Mouse (Mus musculus) heart, adult 18-20 months (tissue): ENCODE measurements around the gene Trap1. TPM values are rescaled to one million over a fixed set of nuclear protein-coding genes. Genes with fewer than 3 reads are reported as not detected.
A peak's percentile ranks its signal among the peaks of the same experiment; 100 is the strongest.
"Not testable (repeated sequence)": the region's sequence is repeated elsewhere in the genome, so short reads cannot be mapped to it uniquely, and the experiment has no call there.

ENCODE experiments used
- DNase-seq, 2 experiments: peaks; one replicate each; pipeline ENCODE4 v3.0.0; 2021 to 2022; ENCODE audit warnings: mixed read lengths in 1 of 2
- total RNA-seq, 2 experiments: library from RNA; stranded (reverse); gene quantifications; 2 replicates each; pipeline ENCODE4 v1.2.3; 2021

Gene Trap1
- total RNA-seq, 2 experiments from 2014 or later: 144 to 155 TPM

DNA sequence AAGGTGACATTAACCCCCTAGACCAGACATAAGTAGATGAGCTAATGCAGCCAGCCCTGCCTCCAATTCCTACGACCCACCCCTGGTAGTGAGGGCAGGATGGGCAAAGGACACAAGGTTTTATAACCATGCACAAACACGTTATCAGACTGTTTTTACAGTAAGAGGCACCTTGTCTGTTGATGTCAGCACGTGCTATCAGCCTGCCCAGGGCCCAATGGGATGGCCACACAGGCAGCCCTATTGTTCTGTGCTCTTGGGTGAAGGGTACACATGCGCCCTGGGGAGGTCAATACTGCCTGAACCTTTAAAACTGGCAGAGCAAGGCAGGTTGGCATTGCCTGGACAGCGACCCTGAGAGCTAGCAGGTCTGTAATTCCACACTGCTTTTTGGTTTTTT, 40.8 kb downstream of the Trap1 start, which contains the start of gene Dnase1:
Gene Dnase1 (plus strand): TSS at position 136 of the 400 bp plus-strand sequence.
- no peak for DNase-seq

DNA sequence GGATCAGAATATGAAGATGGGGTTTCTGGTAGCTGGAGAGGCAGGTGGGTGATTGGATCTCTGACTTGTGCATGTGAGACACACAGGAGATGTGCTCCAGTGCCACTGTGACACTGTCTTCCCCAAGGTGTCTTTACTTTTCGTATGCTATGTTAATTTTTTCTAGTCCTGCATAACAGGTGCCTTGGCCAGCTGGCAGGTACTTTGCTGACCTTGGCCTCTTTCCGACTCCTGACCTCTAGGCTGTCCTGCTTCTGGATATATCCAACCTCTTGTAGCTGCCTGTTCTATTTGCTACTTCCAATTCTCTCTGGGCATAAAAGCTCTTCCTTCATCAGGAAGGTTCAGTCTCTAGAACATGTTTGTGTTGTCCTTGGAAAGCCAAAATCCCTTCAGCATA, 42.1 kb downstream of the Trap1 start:
- DNase-seq: no peak

DNA sequence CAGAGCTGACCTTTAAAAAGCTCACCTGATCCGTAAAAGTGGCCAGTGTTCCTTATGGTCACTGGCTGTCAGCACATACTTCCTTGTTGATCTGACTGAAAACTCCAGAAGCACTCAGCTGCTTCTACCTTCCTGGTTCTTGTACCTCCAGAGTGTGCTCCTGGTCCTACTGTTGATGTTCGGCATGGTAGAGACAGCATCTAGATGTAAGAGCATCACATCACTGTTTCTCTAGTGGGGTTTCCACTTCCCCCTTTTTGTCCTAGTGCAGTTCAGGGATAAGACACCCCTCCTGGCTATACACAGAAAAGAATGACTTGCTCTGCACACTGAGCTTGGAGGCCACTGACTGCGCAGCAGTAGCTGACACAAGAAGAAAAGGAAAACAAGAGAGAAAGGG, 43.2 kb downstream of the Trap1 start:
- DNase-seq: no peak

DNA sequence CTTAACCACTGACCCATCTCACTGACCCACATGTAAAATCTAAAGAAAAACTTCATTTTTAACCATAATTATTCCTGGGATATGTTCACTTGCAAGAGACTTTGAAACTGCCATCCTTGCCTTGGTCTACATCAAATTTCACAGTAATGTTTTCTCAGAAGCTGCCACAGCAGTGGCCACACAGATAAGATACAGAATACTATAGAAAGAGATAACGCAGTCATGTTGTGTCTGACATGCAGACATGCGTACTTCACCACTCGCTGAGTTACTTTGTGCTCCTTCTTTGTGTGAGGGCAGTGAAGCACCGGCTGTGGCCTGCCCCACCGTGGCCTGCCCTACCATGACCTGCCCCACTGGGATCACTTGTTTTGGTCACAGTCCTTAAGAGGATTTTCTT, 43.7 kb downstream of the Trap1 start:
- no peak for DNase-seq

DNA sequence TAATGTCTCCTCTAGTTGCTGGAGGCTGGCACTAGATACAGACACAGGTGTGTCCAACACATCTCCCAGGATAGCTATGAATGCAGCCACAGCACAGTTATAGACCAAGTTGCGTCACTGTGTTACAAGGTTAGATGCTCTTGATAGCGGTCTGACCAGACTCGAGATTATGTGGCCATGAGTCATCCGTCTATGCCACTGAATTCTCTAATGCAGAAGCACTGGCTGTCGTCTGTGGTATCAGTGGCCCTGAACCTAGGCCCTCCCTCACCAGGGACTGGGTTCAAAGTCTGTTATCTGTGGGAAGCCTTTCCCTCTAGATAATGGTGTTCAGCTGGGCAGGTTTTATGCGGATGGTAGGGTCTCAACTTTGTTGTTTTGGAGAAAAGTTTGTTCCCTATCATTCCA, 45.3 kb downstream of the Trap1 start:
- DNase-seq: no peak

DNA sequence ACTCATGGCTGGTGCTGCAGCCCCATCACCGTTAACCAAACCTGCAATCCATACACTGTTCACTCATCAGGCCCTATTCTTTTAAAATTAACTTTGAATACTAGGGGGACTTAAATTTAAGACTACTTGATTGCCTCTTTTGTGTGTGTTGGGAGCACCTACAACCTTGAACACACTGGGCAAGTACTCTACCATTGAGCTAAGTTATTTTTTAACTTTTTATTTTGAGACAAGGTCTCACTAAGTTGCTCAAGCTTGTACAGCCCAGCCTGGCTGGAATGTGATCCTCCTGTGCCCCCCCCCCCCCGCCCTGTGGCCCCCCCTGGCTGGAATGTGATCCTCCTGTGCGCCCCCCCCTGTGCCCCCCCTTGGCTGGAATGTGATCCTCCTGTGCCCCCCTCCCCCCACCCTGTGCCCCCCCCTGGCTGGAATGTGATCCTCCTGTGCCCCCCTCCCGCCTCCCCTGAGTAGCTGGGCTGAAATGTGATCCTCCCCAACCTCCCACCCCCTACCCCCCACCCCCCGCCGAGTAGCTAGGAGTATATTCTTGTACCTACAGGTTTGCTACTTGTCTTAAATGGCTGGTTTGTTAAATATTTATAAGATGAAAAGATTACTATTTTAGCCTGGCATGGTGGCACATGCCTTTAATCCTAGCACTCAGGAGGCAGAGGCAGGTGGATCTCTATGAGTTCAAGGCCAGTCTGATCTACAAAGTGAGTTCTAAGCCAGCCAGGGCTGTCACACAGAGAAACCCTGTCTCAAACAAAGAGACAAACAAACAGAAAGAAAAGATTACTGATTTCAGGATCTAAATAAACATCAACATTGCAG, 46.0 kb downstream of the Trap1 start:
- DNase-seq: no peak

DNA sequence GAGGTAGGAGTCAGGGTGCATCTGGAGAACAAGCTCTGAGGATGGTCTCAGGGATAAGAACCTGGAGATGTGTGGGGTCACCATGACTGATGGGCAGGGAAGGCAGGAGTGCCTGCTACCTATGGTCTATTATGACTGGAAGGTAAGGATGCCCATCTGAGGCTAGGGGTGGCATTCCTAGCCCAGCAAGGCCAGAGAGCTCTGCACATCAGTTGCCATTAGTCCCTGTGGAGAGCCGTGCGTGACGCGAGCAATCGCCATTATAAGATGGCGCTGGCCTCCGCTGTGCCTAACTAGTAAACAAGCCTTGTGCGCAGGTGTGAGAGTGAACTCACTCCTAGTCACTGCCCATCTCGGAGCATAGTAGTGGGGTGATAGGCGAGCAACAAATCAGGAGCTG, 47.1 kb downstream of the Trap1 start:
- DNase-seq: no peak

DNA sequence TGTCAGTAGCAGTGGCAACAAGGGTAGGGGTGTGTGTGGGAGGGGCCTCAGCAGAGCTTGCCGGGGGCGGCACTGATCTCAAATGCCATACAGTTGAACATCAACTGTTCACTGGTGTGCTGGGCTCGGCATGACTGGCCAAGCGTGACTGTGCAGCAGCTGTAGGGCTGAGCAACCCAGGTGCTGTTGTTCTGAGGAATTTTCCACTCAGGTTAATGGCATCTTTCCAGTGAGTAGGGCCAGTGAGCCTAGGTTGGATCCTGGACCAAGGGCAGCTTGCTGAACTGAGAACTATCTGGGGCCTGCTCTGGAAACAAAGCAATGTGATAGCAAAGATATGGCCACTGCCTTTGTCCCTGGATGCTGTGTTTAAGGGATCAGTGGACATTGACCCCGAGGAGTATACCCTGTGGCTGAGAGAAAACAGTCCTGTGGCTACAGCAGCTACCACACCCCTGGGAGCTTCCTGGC, 48.2 kb downstream of the Trap1 start:
- DNase-seq: no peak

DNA sequence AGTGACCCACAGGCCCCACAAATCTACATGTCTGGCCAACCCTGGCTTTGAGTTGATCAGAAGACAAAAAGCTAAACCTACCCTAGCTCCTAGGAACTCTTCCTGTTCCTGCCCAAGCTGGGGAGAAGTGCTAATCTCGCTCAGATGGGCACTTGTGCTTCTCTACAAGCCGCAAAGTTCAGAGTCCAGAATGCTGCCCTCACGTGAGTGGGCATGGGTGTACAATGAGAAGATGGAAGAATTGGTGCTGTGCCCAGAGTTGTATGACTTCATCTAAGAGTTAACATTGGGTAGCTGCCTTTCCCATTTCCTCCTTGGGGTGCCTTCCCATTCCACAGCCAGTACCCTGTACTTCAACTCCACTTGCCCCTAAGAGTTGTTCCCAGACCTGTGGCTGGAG, 50.4 kb downstream of the Trap1 start:
- no peak for DNase-seq

DNA sequence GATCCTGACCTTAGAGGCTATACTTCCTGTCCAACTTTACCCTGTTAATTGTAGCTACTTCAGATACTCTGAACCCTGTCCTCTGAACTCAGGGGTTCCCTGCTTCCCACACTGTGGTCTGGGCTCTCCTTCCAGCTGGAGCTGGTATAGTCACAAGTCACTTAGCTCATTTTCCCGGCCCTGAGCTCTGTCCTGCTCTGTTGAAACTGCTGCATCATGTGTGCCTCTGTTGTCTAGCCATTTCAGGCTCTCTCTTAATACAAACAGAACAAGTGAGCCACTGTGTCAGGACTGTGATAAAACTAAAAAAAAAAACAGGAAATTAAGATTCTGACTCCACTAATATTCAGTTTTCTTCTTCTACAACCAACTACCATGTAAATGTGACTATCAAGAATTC, 51.0 kb downstream of the Trap1 start:
- DNase-seq: no peak

DNA sequence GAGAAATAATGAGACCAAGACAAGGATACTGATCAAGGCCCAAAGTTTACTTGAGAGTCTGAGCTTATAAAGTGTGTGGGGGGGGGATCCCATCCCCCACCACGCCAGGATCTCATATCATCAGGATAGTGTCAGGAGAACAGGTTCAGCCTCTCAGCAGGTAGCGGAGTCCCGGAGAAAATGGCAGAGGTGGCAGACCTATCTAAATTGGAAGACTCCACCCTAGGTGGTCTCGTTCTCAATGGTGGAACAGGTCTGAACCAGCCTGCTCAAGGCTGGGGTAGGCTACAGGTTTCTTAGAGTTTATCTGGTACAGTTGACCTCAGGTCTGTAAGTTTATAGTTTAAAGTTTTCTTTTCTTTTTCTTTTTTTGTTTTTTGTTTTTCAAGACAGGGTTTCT, 54.9 kb downstream of the Trap1 start:
- no peak for DNase-seq

DNA sequence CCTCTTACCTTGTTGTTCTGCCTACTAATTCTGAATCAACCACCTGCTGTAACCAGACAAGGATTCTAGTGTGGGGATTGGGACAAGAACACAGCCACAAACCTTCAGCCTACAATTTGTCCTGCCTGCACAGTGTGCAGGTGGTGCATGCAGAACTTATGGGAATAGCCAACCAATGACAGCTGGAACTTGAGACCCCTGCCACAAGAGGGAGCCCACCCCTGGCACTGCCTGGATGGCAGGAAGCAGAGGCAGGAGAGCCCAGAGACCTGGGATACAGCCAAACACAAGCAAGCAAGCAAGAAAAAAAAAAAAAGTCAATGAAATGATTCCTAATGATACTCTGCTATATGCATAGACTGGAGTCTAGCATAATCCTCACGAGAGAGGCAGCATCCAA, 56.4 kb downstream of the Trap1 start:
- no peak for DNase-seq

DNA sequence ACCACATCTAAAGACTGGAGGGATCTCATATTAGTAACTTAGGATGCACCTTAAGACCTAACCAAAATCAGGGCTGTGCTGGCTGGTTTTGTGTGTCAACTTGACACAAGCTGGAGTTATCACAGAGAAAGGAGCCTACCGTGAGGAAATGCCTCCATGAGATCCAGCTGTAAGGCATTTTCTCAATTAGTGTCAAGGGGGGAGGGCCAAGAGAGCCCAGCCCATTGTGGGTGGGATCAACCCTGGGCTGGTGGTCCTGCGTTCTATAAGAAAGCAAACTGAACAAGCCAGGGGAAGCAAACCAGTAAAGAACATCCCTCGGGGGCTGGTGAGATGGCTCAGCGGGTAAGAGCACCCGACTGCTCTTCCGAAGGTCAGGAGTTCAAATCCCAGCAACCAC, 60.2 kb downstream of the Trap1 start:
- DNase-seq: not testable (repeated sequence)

DNA sequence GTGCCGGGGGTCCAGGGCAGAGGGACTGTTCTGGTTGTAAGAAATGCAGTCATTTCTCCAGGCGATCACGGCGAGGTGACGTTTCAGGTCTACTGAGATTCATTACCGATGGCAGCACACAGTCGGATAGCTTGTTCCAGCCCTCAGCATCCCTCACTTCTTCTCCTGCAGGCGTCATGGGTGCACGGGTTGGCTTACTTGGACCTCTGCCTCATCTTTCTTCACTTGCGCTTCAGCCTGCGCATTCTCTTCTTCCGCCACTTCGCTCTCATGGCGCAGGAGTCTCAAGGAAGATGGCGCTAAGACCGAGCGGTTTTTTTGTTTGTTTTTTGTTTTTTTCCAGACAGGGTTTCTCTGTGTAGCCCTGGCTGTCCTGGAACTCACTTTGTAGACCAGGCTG, 60.8 kb downstream of the Trap1 start:
- not testable (repeated sequence) for DNase-seq

DNA sequence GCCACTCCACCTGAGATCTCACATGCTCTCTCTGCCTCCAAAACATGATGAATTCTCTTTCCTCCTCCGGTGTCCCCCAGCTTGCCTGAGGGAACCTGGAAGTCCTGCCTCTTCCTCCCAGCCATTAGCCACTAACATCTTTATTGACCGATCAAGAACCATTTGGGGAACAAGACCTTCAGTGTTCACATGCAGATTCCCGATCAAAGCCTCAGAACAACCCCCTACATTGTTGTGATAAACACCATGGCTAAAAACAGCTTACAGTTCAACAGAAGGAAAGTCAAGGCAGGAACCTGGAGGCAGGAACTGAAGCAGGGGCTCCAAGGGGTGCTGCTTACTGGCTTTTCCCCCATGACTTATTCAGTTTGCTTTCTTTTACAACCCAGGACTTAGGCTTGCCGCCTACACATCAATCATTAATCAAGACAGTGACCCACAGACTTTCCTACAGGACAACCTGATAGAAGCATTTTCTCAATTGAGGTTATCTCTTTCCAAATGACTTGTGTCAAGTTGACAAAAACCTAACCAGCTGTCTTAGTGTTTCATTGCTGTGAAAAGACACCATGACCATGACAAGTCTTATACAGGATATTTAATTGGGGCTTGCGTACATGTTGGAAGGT, 63.5 kb downstream of the Trap1 start:
- no peak for DNase-seq

DNA sequence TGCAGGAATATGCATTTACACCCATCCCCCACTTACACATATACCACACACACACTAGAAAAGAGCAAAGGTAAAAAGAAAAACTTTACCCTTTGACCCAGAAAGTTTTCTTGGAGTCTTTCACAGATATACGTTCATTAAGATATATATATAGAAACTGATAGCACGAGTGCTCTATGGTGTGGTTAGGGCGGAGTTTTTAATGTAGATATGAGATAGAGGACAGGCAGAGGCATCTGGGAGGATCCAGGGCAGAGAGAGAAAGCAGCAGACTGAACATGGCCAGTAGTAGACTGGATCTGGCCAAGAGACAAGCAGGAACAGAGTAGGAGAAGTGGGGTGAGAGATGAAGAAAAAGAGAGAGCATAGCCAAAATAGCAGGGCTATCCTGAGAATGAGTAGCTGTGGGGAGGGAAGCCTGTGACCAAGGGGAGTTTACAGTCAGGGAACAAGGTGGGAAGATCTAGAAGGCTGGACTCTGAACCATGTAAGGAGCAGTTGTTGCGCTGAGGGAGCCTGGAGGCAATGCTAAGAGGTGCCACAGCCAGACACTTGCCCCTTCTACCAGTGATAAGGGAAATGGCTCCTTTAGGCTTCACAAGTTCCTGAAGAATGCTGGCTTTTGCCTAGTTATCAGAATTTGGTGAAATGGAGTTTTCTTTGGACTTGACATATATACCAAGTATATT, 64.6 kb downstream of the Trap1 start:
- no peak for DNase-seq

DNA sequence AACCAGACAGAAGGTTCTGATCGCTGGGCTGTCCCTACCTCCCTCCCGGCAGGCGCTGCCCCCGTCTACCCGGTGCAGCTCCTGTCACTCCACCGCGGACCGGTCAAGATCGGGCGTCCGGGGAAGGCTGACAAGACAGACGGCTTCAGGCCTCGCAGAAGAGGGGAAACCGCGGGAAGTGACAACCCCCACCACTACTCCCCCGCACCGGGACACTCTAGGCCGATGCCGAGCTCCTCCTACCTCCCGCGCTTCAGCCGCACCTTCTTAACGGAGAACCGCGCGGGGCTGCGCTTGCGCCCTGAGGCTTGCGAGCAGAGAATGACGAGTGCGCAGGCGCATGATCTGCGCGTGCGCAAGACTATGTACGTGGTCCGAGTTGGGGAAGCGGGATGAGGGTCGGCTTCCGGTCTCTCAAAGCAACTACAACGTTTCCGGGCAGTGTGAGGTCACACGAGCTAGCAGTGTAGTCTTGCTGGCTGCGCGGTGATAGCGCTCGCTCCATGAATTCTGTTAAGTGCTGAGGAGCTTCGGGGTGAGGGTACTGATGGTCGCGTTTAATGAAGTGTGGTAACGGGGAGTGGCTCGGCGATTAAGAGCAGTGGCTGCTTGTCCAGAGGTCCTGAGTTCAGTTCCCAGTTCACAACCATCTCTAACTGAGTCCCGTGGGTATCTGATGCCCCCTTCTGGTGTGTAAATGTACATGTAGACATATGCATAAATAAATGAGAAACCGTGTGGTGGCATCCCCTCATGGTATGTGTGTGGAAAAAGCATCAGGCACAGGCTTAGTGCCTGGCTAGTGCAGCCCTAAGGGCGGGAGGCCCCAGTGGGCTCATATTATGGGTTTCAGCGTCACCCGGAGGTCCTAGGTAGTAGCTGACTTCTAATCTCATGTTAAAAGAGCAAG, 73.9 kb downstream of the Trap1 start, which contains the start of gene Slx4:
Gene Slx4 (minus strand): TSS at position 282 of the 910 bp plus-strand sequence.
- DNase-seq: peak; percentile 95 to 96
